Mouse (Mus musculus) liver, adult 10 weeks (tissue): ENCODE results near the gene Wwc1. TPM values are rescaled to one million over a fixed set of nuclear protein-coding genes. Genes with fewer than 3 reads are reported as not detected.

ENCODE experiments used
- polyA plus RNA-seq: library from polyadenylated mRNA; stranded (reverse); fragments of 350-450 nt; fragmentation: Illumina TruSeq; extraction: RNeasy Lipid Tissue Mini Kit (QIAGEN cat#74804); gene quantifications from one replicate; pipeline ENCODE4 v1.2.3, GENCODE M21; 2014; ENCODE audit warnings: low read depth, low replicate concordance

The Wwc1 gene
- polyA plus RNA-seq = 12.4 TPM

GRCm38 (mm10) chr11:35980411-35980917 is at the start of gene Wwc1:
TSS of gene Wwc1 (minus strand) at chr11:35980527.

GRCm38 (mm10) chr11:35834022-35834760 is 146.1 kb downstream of the Wwc1 start, which contains the start of gene Rars:
TSS of gene Rars (minus strand) at chr11:35834506.

DNA sequence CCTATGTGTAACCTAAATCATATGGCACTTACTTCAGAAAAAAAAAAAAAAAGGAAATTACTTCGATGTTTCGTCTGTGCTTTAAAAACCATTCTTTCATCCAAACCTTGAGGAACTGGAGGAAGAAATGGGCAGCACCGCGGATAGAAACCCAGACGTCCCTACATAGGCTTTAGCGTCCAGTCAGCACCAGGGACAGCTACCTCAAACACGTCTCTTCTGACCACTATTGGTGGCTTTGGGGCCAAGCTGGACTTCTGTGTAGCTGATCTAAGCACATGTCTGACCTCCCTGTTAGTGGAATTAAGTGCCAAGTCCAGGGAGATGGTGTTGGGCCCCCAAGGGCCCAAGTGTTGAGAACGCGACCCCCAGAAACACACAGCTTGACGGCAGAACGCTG is 181.5 kb downstream of the Wwc1 start, which contains the start of gene Fbll1:
Gene Fbll1, minus strand, starts transcription at position 11 of the 400 bp plus-strand sequence.

Other genes with a start within 250 kb of the Wwc1 start
- gene Pank3, start 211.0 kb downstream of the Wwc1 start, polyA plus RNA-seq = 65.5 TPM
- gene Fbll1, start 181.6 kb downstream of the Wwc1 start, polyA plus RNA-seq = not detected
- gene Rars, start 146.0 kb downstream of the Wwc1 start, polyA plus RNA-seq = 58.6 TPM